Mouse (Mus musculus) lung, adult 2 months (tissue): ENCODE results near the gene Ncbp3.

Source experiments
- CTCF ChIP-seq: fragments of 200-500 bp; IDR thresholded peaks from 2 replicates; pipeline ENCODE4 v1.5.1; 2011; ENCODE audit warnings: mild to moderate bottlenecking, low read length, control low read depth; ENCODE audit not compliant: insufficient read depth
- POLR2A ChIP-seq: fragments of 200-500 bp; IDR thresholded peaks from 2 replicates; pipeline ENCODE4 v1.6.1; 2011; ENCODE audit warnings: low read depth, mild to moderate bottlenecking, control low read depth, low read length, borderline replicate concordance; ENCODE audit errors: extremely low read depth

DNA sequence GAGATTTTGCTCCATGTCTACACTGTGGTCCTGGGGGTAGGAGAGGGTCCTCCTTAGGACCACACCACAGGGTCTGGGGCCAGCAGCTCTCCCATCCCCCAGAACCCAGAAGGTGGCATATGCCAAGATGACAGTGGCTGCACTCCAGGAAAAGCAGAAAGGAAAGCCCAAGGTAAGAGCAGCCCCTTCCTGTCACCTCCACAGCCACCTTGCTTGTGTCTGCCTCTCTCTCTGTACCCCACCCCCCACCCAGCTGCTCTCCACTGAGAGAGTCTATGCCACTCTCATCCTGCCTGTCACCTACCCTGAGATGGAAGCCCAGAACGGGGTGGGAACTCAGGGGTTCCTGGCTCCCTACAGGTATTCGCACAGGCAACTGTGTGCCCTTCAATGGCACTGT lies 38.8 kb upstream of the Ncbp3 start:
- no peak for TF ChIP-seq CTCF
- no peak for TF ChIP-seq POLR2A
